ENCODE assay signal across 16 mouse cellular contexts in the genomic region with DNA sequence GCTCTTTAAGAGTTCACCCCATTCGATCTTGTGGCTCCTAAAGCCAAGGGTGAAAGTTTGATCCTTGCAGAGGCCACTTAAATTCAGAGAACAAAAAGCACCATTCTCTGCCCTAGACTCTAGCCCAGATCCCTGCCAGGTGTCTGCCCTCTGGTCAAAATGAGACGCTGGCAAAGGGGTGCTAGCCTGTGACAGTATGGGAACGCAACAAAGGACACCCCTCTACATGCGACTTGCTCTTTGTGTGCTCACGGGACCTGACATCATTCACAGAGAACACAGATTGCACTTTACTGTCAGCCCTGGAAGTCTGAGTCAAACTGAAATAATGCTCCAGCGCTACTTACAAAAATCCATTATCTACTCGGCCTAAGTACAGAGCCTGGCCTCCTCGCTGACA. TPM values are rescaled to one million over a fixed set of nuclear protein-coding genes. Genes with fewer than 3 reads are reported as not detected.
DNase-seq lines count a peak whose midpoint lies in the region; ATAC-seq lines count a peak whose summit lies in the region.
"Had no signal": no experiment of that assay in that cellular context is flagged by ENCODE, and none has a peak within 500 bp of the region (broad histone marks: within the 10 kb centered on the region; RNA-seq: fewer than 3 reads in every experiment).

No protein-coding gene starts in this region.

- DNase-seq in hindbrain, embryonic 11.5 days (ENCODE audit: low spot score) = no peak
- DNase-seq in embryonic facial prominence, embryonic 10.5 days (ENCODE audit: low spot score) = peak; percentile 40
- no peak for DNase-seq in right cerebral cortex, postnatal 25 days
- DNase-seq in left cerebral cortex, adult 8-10 months (ENCODE audit: low spot score in 2 of 2) = no peak
- DNase-seq: cerebellum, adult 11-12 months; heart, postnatal 14 days; right cerebral cortex, adult 18-20 months had no signal

- H3K4me2 ChIP-seq in hindbrain, embryonic 11.5 days (replicated peaks; ENCODE audit: low read depth, low read length) = no peak overlapping the region
- no peak overlapping the region for H3K4me2 ChIP-seq in hindbrain, embryonic 13.5 days
- no peak overlapping the region for H3K4me2 ChIP-seq in forebrain, embryonic 16.5 days (ENCODE audit: low read length)
- H3K4me2 ChIP-seq in neural tube, embryonic 12.5 days (replicated peaks) = no peak overlapping the region
- H3K4me2 ChIP-seq: intestine, embryonic 15.5 days had no signal

- H3K27ac ChIP-seq in hindbrain, embryonic 11.5 days (ENCODE audit: low read depth, low read length) = no peak overlapping the region
- no peak overlapping the region for H3K27ac ChIP-seq in hindbrain, embryonic 13.5 days
- H3K27ac ChIP-seq in embryonic facial prominence, embryonic 10.5 days (replicated peaks) = peak overlapping the region; percentile 52
- no peak overlapping the region for H3K27ac ChIP-seq in forebrain, embryonic 16.5 days (ENCODE audit: low read length)
- H3K27ac ChIP-seq in neural tube, embryonic 12.5 days = no peak overlapping the region
- H3K27ac ChIP-seq: intestine, embryonic 15.5 days; kidney, postnatal 0 days had no signal

- no peaks in the 10 kb centered on the region for H3K9me3 ChIP-seq in hindbrain, embryonic 11.5 days (ENCODE audit: control insufficient read depth, low read length)
- H3K9me3 ChIP-seq in hindbrain, embryonic 13.5 days = no peaks in the 10 kb centered on the region
- no peaks in the 10 kb centered on the region for H3K9me3 ChIP-seq in embryonic facial prominence, embryonic 10.5 days
- H3K9me3 ChIP-seq in forebrain, embryonic 16.5 days (ENCODE audit: control insufficient read depth, low read length) = no peaks in the 10 kb centered on the region
- no peaks in the 10 kb centered on the region for H3K9me3 ChIP-seq in neural tube, embryonic 12.5 days
- H3K9me3 ChIP-seq: intestine, embryonic 15.5 days had no signal

- no peak overlapping the region for H3K9ac ChIP-seq in hindbrain, embryonic 11.5 days (ENCODE audit: low read depth, low read length)
- H3K9ac ChIP-seq in hindbrain, embryonic 13.5 days = no peak overlapping the region
- 0 out of 2 replicates have a peak overlapping the region, but pooled peaks have one; percentile 6 for H3K9ac ChIP-seq in forebrain, embryonic 16.5 days (replicated peaks; ENCODE audit: low read depth, low read length)
- no peak overlapping the region for H3K9ac ChIP-seq in neural tube, embryonic 12.5 days
- H3K9ac ChIP-seq: intestine, embryonic 15.5 days had no signal

- 0 out of 2 replicates have a peak, but pooled peaks cover 2% of the 10 kb centered on the region for H3K4me1 ChIP-seq in hindbrain, embryonic 11.5 days (replicated peaks; ENCODE audit: control insufficient read depth, insufficient read depth, low read length)
- peaks cover 6% of the 10 kb centered on the region for H3K4me1 ChIP-seq in hindbrain, embryonic 13.5 days (replicated peaks)
- peaks cover 49% of the 10 kb centered on the region for H3K4me1 ChIP-seq in embryonic facial prominence, embryonic 10.5 days
- H3K4me1 ChIP-seq in forebrain, embryonic 16.5 days (replicated peaks; ENCODE audit: control insufficient read depth, insufficient read depth, low read length) = peaks cover 14% of the 10 kb centered on the region
- peaks cover 9% of the 10 kb centered on the region for H3K4me1 ChIP-seq in neural tube, embryonic 12.5 days
- H3K4me1 ChIP-seq: intestine, embryonic 15.5 days had no signal

- 58% methylated on average over 8 of the region's 8 CpGs for WGBS in hindbrain, embryonic 11.5 days
- WGBS in hindbrain, embryonic 13.5 days = 40% methylated on average over 8 of the region's 8 CpGs
- WGBS in embryonic facial prominence, embryonic 10.5 days = 32% methylated on average over 8 of the region's 8 CpGs
- 19% methylated on average over 8 of the region's 8 CpGs for WGBS in forebrain, embryonic 16.5 days
- 38% methylated on average over 8 of the region's 8 CpGs for WGBS in neural tube, embryonic 12.5 days

- no peak overlapping the region for H3K4me3 ChIP-seq in hindbrain, embryonic 11.5 days (ENCODE audit: low read depth, low read length)
- H3K4me3 ChIP-seq in hindbrain, embryonic 13.5 days = no peak overlapping the region
- no peak overlapping the region for H3K4me3 ChIP-seq in embryonic facial prominence, embryonic 10.5 days
- H3K4me3 ChIP-seq in forebrain, embryonic 16.5 days (replicated peaks; ENCODE audit: low read length) = no peak overlapping the region
- H3K4me3 ChIP-seq in neural tube, embryonic 12.5 days = no peak overlapping the region
- H3K4me3 ChIP-seq: intestine, embryonic 15.5 days had no signal

- ATAC-seq in hindbrain, embryonic 11.5 days (ENCODE audit: low FRiP score) = 0 out of 2 replicates have a peak, but pooled peaks have one; percentile 45
- no peak for ATAC-seq in hindbrain, embryonic 13.5 days (ENCODE audit: low FRiP score)
- no peak for ATAC-seq in forebrain, embryonic 16.5 days
- peak; percentile 74 for ATAC-seq in neural tube, embryonic 12.5 days (ENCODE audit: low FRiP score, low read depth)
- no peak for ATAC-seq in monocyte, adult 5-6 weeks (replicated peaks; ENCODE audit: insufficient number of reproducible peaks, low FRiP score, low TSS enrichment, poor library complexity, severe bottlenecking)
- ATAC-seq: activated CD4-positive, CD25-positive, alpha-beta regulatory T cell, adult 4 months; intestine, embryonic 15.5 days had no signal

- H3K36me3 ChIP-seq in hindbrain, embryonic 11.5 days (ENCODE audit: control insufficient read depth, insufficient read depth, low read length) = no peaks in the 10 kb centered on the region
- no peaks in the 10 kb centered on the region for H3K36me3 ChIP-seq in hindbrain, embryonic 13.5 days
- no peaks in the 10 kb centered on the region for H3K36me3 ChIP-seq in embryonic facial prominence, embryonic 10.5 days (replicated peaks)
- no peaks in the 10 kb centered on the region for H3K36me3 ChIP-seq in forebrain, embryonic 16.5 days (ENCODE audit: control insufficient read depth, insufficient read depth)
- H3K36me3 ChIP-seq in neural tube, embryonic 12.5 days = no peaks in the 10 kb centered on the region
- H3K36me3 ChIP-seq: intestine, embryonic 15.5 days had no signal

- no peaks in the 10 kb centered on the region for H3K27me3 ChIP-seq in hindbrain, embryonic 11.5 days (ENCODE audit: control insufficient read depth, insufficient read depth, low read length)
- no peaks in the 10 kb centered on the region for H3K27me3 ChIP-seq in hindbrain, embryonic 13.5 days
- H3K27me3 ChIP-seq in embryonic facial prominence, embryonic 10.5 days (replicated peaks; ENCODE audit: low read depth, poor library complexity, severe bottlenecking) = no peaks in the 10 kb centered on the region
- no peaks in the 10 kb centered on the region for H3K27me3 ChIP-seq in forebrain, embryonic 16.5 days (replicated peaks; ENCODE audit: control insufficient read depth, insufficient read depth, low read length)
- no peaks in the 10 kb centered on the region for H3K27me3 ChIP-seq in neural tube, embryonic 12.5 days (replicated peaks)
- H3K27me3 ChIP-seq: intestine, embryonic 15.5 days had no signal

RNA-seq across cellular contexts. Expression of a gene that starts 0.9 kb away (rescaled TPM):
- polyA plus RNA-seq in hindbrain, embryonic 11.5 days (2014; fragmentation: Nextera tagmentation; extraction: Ambion mirVana) = 1.5 and 1.9 TPM in 2 replicates
- polyA plus RNA-seq in hindbrain, embryonic 13.5 days (2015; fragmentation: Nextera tagmentation; extraction: Ambion mirVana) = 0.35 and 0.75 TPM in 2 replicates
- 3.1 and 3.5 TPM in 2 replicates for polyA plus RNA-seq in embryonic facial prominence, embryonic 10.5 days (2016; fragmentation: Nextera tagmentation; extraction: Ambion mirVana)
- polyA plus RNA-seq in forebrain, embryonic 16.5 days (2015; fragmentation: Nextera tagmentation; extraction: Ambion mirVana) = 0.68 and 0.89 TPM in 2 replicates
- polyA plus RNA-seq in neural tube, embryonic 12.5 days (2016; fragmentation: Nextera tagmentation; extraction: Ambion mirVana) = 4.5 and 4.8 TPM in 2 replicates
- total RNA-seq in left cerebral cortex, adult 8-10 months (2022) = under 1 TPM; 0.21 to 0.96 (median 0.42) TPM
- total RNA-seq in monocyte, adult 5-6 weeks (2017) = not detected in 3 replicates
- total RNA-seq: common myeloid progenitor, adult 5-6 weeks had no signal
- polyA plus RNA-seq: activated CD4-positive, CD25-positive, alpha-beta regulatory T cell, adult 4 months; spleen, adult 2 months had no signal

RNA-seq across cellular contexts. Expression of a gene that starts 40.5 kb away (rescaled TPM):
- 4.4 and 8.0 TPM in 2 replicates for polyA plus RNA-seq in hindbrain, embryonic 11.5 days (2014; fragmentation: Nextera tagmentation; extraction: Ambion mirVana)
- 2.4 and 3.1 TPM in 2 replicates for polyA plus RNA-seq in hindbrain, embryonic 13.5 days (2015; fragmentation: Nextera tagmentation; extraction: Ambion mirVana)
- polyA plus RNA-seq in embryonic facial prominence, embryonic 10.5 days (2016; fragmentation: Nextera tagmentation; extraction: Ambion mirVana) = 4.6 and 4.9 TPM in 2 replicates
- 2.9 and 3.6 TPM in 2 replicates for polyA plus RNA-seq in forebrain, embryonic 16.5 days (2015; fragmentation: Nextera tagmentation; extraction: Ambion mirVana)
- polyA plus RNA-seq in neural tube, embryonic 12.5 days (2016; fragmentation: Nextera tagmentation; extraction: Ambion mirVana) = 5.1 and 5.7 TPM in 2 replicates
- total RNA-seq in left cerebral cortex, adult 8-10 months (2022) = 10 to 100 TPM; 11.3 to 16.3 (median 13.1) TPM
- total RNA-seq in monocyte, adult 5-6 weeks (2017) = 0.19 to 0.87 TPM (median 0.43 TPM) in 3 replicates

Comparison
In these comparisons a context has a peak if more than half of its experiments do, and no peak if none do; other contexts are left out.
1. ATAC-seq: peak in hindbrain, embryonic 11.5 days (single experiment) and neural tube, embryonic 12.5 days (single experiment); none in hindbrain, embryonic 13.5 days (single experiment), forebrain, embryonic 16.5 days (single experiment) and monocyte, adult 5-6 weeks (single experiment).